Mouse (Mus musculus): Measurements from ENCODE around the gene Lrrc14b. TPM values are rescaled to one million over a fixed set of nuclear protein-coding genes. Genes with fewer than 3 reads are reported as not detected.

Gene Lrrc14b
- total RNA-seq, 1 experiment from 2014 or later = not detected

DNA sequence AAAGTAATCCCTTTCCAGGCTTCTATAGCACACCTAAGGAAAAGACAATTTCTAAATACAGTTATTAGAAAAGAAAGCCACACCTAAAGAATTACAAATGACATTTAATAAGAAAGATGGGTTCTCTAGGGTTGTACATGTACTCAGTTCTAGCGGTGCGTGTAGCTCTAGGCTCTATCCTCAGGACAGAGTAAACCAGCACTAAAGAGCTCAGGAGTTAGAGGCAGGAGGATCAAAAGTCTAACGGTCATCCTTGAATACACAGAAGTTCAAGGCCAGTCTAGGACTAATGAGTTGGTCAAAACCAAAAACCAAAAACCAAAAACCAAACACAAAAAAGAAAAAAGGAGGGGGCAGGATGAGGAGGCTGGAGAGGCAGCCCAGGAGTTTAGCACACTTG, 49.2 kb downstream of the Lrrc14b start:
- no peak for ATAC-seq (replicated peaks; ENCODE audit: insufficient number of reproducible peaks, low FRiP score, low TSS enrichment, poor library complexity, severe bottlenecking)

Other genes with a start within 250 kb of the Lrrc14b start
- gene Slc9a3, start 242.5 kb downstream of the Lrrc14b start, total RNA-seq (2017) = not detected in 3 replicates
- 62.8 to 81.6 TPM (median 63.1 TPM) in 3 replicates for gene Exoc3, start 155.3 kb downstream of the Lrrc14b start, total RNA-seq (2017)
- gene Ahrr, start 71.7 kb downstream of the Lrrc14b start, total RNA-seq (2017) = 0.48 to 0.85 TPM (median 0.49 TPM) in 3 replicates
- gene Pdcd6, start 46.4 kb downstream of the Lrrc14b start, total RNA-seq (2017) = 116 to 130 TPM (median 125 TPM) in 3 replicates
- gene Sdha, start 13.7 kb downstream of the Lrrc14b start, total RNA-seq (2017) = 266 to 290 TPM (median 273 TPM) in 3 replicates
- 30.2 to 39.4 TPM (median 31.4 TPM) in 3 replicates for gene Ccdc127, start 13.7 kb downstream of the Lrrc14b start, total RNA-seq (2017)
- gene Zfp72, start 26.8 kb upstream of the Lrrc14b start, total RNA-seq (2017) = 0.11 to 1.3 TPM (median 0.87 TPM) in 3 replicates
- gene Ftl1-ps1, start 35.7 kb upstream of the Lrrc14b start, total RNA-seq (2017) = 28.5 to 49.4 TPM (median 42.7 TPM) in 3 replicates
- gene Zfp825, start 130.0 kb upstream of the Lrrc14b start, total RNA-seq (2017) = 6.8 to 14.9 TPM (median 14.5 TPM) in 3 replicates

All from monocyte, adult 5-6 weeks (primary cell).